Mouse (Mus musculus): Measurements from ENCODE around the gene Mmadhc. TPM values are rescaled to one million over a fixed set of nuclear protein-coding genes. Genes with fewer than 3 reads are reported as not detected.

Gene Mmadhc
- 131 and 138 TPM in 2 replicates for polyA plus RNA-seq (2014; fragmentation: Nextera tagmentation; extraction: Ambion mirVana)

DNA sequence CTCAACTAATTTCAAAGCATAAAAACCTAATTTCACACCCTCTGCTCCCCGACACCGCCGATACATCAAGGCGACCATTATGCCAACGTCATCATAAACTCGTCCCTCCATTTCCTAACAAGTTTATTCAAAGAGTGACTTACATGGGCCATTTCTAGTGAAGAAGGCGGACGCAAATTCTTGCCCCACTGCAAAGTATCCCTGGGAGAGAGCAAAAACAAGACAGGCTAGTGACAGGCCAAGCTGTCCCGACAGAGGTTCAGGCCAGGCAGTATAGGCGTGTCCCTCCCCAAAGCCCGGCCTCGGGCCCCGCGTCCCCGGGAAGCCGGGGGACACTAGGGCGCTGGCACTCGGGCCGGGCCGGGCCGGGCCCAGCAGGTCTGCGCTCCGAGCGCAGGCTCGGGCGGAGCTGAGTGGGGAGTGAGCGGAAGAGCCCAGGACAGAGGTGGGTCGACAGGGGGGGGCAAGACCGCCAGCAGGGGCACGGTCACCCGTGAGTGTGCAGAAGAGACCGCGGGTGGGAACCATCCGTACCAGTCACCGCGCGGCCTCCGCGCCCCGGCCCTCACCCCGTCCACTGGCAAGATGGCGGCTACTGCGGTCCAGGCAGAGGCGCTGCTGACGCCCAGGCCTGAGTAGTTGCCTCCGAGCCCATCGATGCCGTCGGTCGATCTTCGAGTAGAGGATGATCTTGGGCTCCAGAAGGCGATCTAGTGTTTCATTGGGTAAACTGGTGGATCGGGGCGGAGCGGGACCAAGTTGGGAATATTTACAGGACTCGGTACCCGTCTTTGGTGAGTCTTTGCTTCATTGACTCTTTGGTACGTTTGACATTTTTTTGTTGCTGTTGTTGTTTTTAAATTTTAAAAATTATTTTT, at the start of gene Mmadhc:
Mmadhc (minus strand) TSS at position 693 of the 878 bp plus-strand sequence.
- peak within 1 kb of the TSS; percentile 76 for H3K4me2 ChIP-seq
- H3K4me3 ChIP-seq (ENCODE audit: low read depth, low read length), result peak within 1 kb of the TSS; percentile 76
- H3K27me3 ChIP-seq (ENCODE audit: control insufficient read depth, insufficient read depth, low read length), result no peaks in the 10 kb centered on the region
- peaks cover 16% of the 10 kb centered on the region for H3K4me1 ChIP-seq (ENCODE audit: control insufficient read depth, insufficient read depth, low read length)
- peak within 1 kb of the TSS; percentile 99 for H3K9ac ChIP-seq (ENCODE audit: low read depth, low read length)
- ATAC-seq (replicated peaks; ENCODE audit: insufficient number of reproducible peaks, low FRiP score, low TSS enrichment), result peak; percentile 95
- H3K9me3 ChIP-seq (replicated peaks; ENCODE audit: control insufficient read depth, low read length), result no peaks in the 10 kb centered on the region
- peak within 1 kb of the TSS; percentile 94 for H3K27ac ChIP-seq (ENCODE audit: low read depth, low read length)
- under 1% methylated on average over 55 of the region's 58 CpGs for WGBS (ENCODE audit: insufficient replicate concordance)
- peaks cover under 1% of the 10 kb centered on the region for H3K36me3 ChIP-seq (ENCODE audit: control insufficient read depth, insufficient read depth, low read length)

DNA sequence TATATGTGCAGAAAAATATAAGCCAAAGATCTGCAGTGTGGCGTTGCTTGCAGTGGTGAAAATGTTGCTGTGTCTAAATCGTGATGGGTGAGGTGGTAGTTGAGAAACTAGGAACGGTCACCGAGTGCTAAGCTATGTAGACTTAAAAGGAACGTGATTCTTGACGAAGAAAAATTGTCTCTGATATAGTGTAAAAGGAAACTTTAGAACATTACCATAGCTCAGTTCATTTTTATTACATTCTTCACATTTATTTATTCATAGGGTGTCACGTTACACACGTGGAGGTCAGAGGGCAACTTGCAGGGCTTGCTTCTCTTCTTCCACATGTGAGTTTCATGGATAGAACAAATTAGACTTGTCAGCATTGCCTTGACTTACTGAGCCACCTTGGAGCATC, 47.0 kb upstream of the Mmadhc start:
- Histone ChIP-seq H3K36me3 (ENCODE audit: control insufficient read depth, insufficient read depth, low read length) (no peaks in the 10 kb centered on the region), H3K4me1 (ENCODE audit: control insufficient read depth, insufficient read depth, low read length) (no peaks in the 10 kb centered on the region), H3K9ac (ENCODE audit: low read depth, low read length) (no peak overlapping the region), H3K27ac (ENCODE audit: low read depth, low read length) (no peak overlapping the region), H3K4me2 (no peak overlapping the region), H3K4me3 (ENCODE audit: low read depth, low read length) (no peak overlapping the region), H3K9me3 (replicated peaks; ENCODE audit: control insufficient read depth, low read length) (no peaks in the 10 kb centered on the region), H3K27me3 (ENCODE audit: control insufficient read depth, insufficient read depth, low read length) (no peaks in the 10 kb centered on the region)
- no peak for ATAC-seq (replicated peaks; ENCODE audit: insufficient number of reproducible peaks, low FRiP score, low TSS enrichment)
- WGBS (ENCODE audit: insufficient replicate concordance), result 68% methylated on average over 8 of the region's 8 CpGs

DNA sequence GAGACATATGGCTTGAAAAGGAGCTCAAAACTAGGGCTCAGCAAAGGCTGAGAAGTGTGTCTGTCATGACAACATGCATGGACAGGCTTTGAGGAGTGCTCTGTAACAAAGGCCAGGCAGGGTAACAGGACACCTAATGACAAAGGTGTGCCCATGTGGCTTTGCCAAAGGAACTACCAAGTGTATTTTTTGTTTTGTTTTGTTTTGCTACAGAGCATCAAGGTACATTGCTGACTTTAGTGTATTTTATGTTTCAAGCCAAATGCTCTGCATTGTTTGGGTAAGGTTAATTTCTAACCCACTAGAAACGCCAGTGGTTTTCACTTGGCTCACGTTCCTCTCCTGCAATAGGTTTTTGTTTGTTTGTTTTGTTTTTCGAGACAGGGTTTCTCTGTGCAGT, 42.5 kb upstream of the Mmadhc start:
- H3K27me3 ChIP-seq (ENCODE audit: control insufficient read depth, insufficient read depth, low read length), result no peaks in the 10 kb centered on the region
- no peaks in the 10 kb centered on the region for H3K9me3 ChIP-seq (replicated peaks; ENCODE audit: control insufficient read depth, low read length)
- WGBS (ENCODE audit: insufficient replicate concordance), result 60% methylated on average over 3 of the region's 3 CpGs
- no peaks in the 10 kb centered on the region for H3K36me3 ChIP-seq (ENCODE audit: control insufficient read depth, insufficient read depth, low read length)
- H3K9ac ChIP-seq (ENCODE audit: low read depth, low read length), result no peak overlapping the region
- H3K4me1 ChIP-seq (ENCODE audit: control insufficient read depth, insufficient read depth, low read length), result no peaks in the 10 kb centered on the region
- no peak overlapping the region for H3K27ac ChIP-seq (ENCODE audit: low read depth, low read length)
- no peak overlapping the region for H3K4me3 ChIP-seq (ENCODE audit: low read depth, low read length)
- no peak for ATAC-seq (replicated peaks; ENCODE audit: insufficient number of reproducible peaks, low FRiP score, low TSS enrichment)
- no peak overlapping the region for H3K4me2 ChIP-seq

DNA sequence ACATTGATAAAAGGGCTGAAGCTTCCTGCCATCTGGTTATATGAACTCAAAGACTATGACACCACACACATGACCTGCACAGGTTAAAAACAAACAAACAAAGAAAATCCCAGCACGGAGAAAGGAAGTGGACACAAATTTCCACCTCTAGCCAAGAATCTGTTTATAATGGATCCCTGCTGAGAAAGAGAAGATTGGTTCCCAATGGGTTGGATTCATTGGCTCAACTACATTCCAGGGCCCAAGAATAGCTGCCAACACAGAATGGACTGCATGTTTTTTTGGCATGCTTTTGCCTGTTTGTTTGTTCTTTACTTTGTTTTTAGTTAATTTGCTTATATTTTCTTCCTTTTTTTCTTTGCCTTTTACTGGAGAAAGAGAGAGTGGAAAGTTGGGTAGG, 41.0 kb upstream of the Mmadhc start:
- Histone ChIP-seq H3K4me2 (no peak overlapping the region), H3K27ac (ENCODE audit: low read depth, low read length) (no peak overlapping the region), H3K4me3 (ENCODE audit: low read depth, low read length) (no peak overlapping the region), H3K9ac (ENCODE audit: low read depth, low read length) (no peak overlapping the region), H3K36me3 (ENCODE audit: control insufficient read depth, insufficient read depth, low read length) (no peaks in the 10 kb centered on the region), H3K9me3 (replicated peaks; ENCODE audit: control insufficient read depth, low read length) (no peaks in the 10 kb centered on the region), H3K4me1 (ENCODE audit: control insufficient read depth, insufficient read depth, low read length) (no peaks in the 10 kb centered on the region), H3K27me3 (ENCODE audit: control insufficient read depth, insufficient read depth, low read length) (no peaks in the 10 kb centered on the region)
- no peak for ATAC-seq (replicated peaks; ENCODE audit: insufficient number of reproducible peaks, low FRiP score, low TSS enrichment)
- 63% methylated on average over 1 of the region's 1 CpGs for WGBS (ENCODE audit: insufficient replicate concordance)

- Histone ChIP-seq H3K27me3 (ENCODE audit: control insufficient read depth, insufficient read depth, low read length) (no peaks in the 10 kb centered on the region), H3K4me2 (no peak overlapping the region), H3K27ac (ENCODE audit: low read depth, low read length) (no peak overlapping the region), H3K9ac (ENCODE audit: low read depth, low read length) (no peak overlapping the region), H3K36me3 (ENCODE audit: control insufficient read depth, insufficient read depth, low read length) (no peaks in the 10 kb centered on the region), H3K4me1 (ENCODE audit: control insufficient read depth, insufficient read depth, low read length) (no peaks in the 10 kb centered on the region), H3K4me3 (ENCODE audit: low read depth, low read length) (no peak overlapping the region), H3K9me3 (replicated peaks; ENCODE audit: control insufficient read depth, low read length) (no peaks in the 10 kb centered on the region)
- WGBS (ENCODE audit: insufficient replicate concordance), result 72% methylated on average over 5 of the region's 5 CpGs
- no peak for ATAC-seq (replicated peaks; ENCODE audit: insufficient number of reproducible peaks, low FRiP score, low TSS enrichment)
Measured at GRCm38 (mm10) chr2:50331716-50332270, 35.2 kb upstream of the Mmadhc start.

DNA sequence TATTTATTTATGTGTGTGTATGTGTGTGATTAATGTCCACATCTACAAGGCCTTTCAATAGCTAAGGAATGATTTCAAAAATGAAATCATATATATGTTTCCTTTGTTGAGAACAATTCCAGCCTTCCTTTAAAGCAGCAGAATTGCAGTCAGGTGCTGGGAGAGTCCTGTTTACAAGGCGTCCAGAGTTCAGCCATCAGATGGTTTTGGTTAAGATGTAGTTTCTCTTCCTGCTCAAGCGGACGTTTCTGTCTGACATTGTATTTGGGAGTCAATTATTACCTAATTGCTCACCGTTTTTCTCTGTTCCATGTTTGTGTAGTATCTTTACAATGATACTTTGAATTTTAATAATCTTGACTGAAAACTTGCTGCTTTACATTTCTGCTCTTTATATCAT, 31.6 kb upstream of the Mmadhc start:
- Histone ChIP-seq H3K9ac (ENCODE audit: low read depth, low read length) (no peak overlapping the region), H3K27me3 (ENCODE audit: control insufficient read depth, insufficient read depth, low read length) (no peaks in the 10 kb centered on the region), H3K4me2 (no peak overlapping the region), H3K27ac (ENCODE audit: low read depth, low read length) (no peak overlapping the region), H3K4me3 (ENCODE audit: low read depth, low read length) (no peak overlapping the region), H3K9me3 (replicated peaks; ENCODE audit: control insufficient read depth, low read length) (no peaks in the 10 kb centered on the region), H3K36me3 (ENCODE audit: control insufficient read depth, insufficient read depth, low read length) (no peaks in the 10 kb centered on the region), H3K4me1 (ENCODE audit: control insufficient read depth, insufficient read depth, low read length) (no peaks in the 10 kb centered on the region)
- ATAC-seq (replicated peaks; ENCODE audit: insufficient number of reproducible peaks, low FRiP score, low TSS enrichment), result no peak
- WGBS (ENCODE audit: insufficient replicate concordance), result 67% methylated on average over 4 of the region's 4 CpGs

DNA sequence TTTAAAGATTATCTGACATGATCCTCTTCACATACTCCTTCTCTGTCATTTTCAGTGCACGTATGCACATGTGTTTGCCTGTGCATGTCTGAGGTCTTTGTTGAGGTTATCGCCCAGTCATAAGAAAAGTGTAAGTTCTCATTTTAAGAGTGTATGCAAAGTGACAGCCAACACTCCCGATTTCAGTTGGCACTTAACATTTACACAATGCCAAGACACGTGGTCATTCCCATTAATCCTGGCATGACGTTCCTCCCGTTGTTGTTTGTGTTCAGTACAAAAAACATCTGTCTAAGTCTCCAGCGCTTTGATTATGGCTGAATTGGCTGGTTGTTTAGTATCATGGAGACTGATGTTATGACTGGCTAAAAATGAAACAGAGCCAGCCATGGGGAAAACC, 28.2 kb upstream of the Mmadhc start:
- WGBS (ENCODE audit: insufficient replicate concordance), result 87% methylated on average over 7 of the region's 7 CpGs
- no peaks in the 10 kb centered on the region for H3K9me3 ChIP-seq (replicated peaks; ENCODE audit: control insufficient read depth, low read length)
- H3K27ac ChIP-seq (ENCODE audit: low read depth, low read length), result no peak overlapping the region
- H3K4me2 ChIP-seq, result no peak overlapping the region
- H3K36me3 ChIP-seq (ENCODE audit: control insufficient read depth, insufficient read depth, low read length), result no peaks in the 10 kb centered on the region
- no peaks in the 10 kb centered on the region for H3K4me1 ChIP-seq (ENCODE audit: control insufficient read depth, insufficient read depth, low read length)
- no peaks in the 10 kb centered on the region for H3K27me3 ChIP-seq (ENCODE audit: control insufficient read depth, insufficient read depth, low read length)
- H3K4me3 ChIP-seq (ENCODE audit: low read depth, low read length), result no peak overlapping the region
- no peak overlapping the region for H3K9ac ChIP-seq (ENCODE audit: low read depth, low read length)
- ATAC-seq (replicated peaks; ENCODE audit: insufficient number of reproducible peaks, low FRiP score, low TSS enrichment), result no peak

DNA sequence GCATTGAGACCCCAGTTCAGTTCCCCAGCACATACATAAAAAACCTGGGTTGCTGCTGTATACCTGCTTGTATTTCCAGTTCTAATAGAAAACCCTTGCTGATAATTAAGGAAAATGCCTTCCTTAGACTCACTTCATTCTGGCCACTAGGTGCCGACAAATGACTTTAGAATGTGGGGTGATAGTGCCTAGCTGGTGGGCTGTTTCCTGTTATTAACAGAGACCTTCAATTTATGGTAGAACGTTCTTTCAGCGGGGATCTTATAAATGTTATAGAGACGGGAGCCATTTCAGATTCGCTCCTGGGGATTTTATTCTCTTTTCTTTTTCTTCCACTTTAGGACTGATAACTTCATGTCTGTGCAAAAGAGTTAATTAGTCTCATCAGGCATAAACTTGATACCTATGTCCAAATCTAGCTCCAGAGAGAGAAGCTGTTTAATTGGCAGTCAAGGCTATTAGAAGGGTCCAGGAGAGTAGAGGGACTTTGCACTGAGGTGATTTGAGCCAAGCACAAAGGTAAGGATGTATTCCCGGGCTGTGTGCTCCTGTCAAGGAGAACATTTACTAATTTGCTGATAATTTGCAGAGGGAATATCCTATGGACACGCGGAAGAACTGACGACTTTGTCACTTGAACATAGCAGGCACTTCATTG, 10.2 kb upstream of the Mmadhc start:
- no peak for ATAC-seq (replicated peaks; ENCODE audit: insufficient number of reproducible peaks, low FRiP score, low TSS enrichment)
- no peak overlapping the region for H3K27ac ChIP-seq (ENCODE audit: low read depth, low read length)
- no peak overlapping the region for H3K9ac ChIP-seq (ENCODE audit: low read depth, low read length)
- no peaks in the 10 kb centered on the region for H3K27me3 ChIP-seq (ENCODE audit: control insufficient read depth, insufficient read depth, low read length)
- WGBS (ENCODE audit: insufficient replicate concordance), result 52% methylated on average over 9 of the region's 9 CpGs
- no peaks in the 10 kb centered on the region for H3K36me3 ChIP-seq (ENCODE audit: control insufficient read depth, insufficient read depth, low read length)
- H3K4me2 ChIP-seq, result no peak overlapping the region
- no peaks in the 10 kb centered on the region for H3K4me1 ChIP-seq (ENCODE audit: control insufficient read depth, insufficient read depth, low read length)
- H3K9me3 ChIP-seq (replicated peaks; ENCODE audit: control insufficient read depth, low read length), result no peaks in the 10 kb centered on the region
- no peak overlapping the region for H3K4me3 ChIP-seq (ENCODE audit: low read depth, low read length)
